Mouse (Mus musculus) forebrain, postnatal 0 days (tissue): ENCODE results near the gene Miox. TPM values are rescaled to one million over a fixed set of nuclear protein-coding genes. Genes with fewer than 3 reads are reported as not detected.

Experiments used
- ATAC-seq: fragments of 200-750 bp; cut with Nextera tagmentation; 2 replicates; pipeline ENCODE4 v1.8.0; 2017; ENCODE audit warnings: mild to moderate bottlenecking, moderate library complexity
- DNase-seq: peaks from one replicate; pipeline ENCODE4 v3.0.0-alpha.2; 2015
- H3K27ac ChIP-seq: fragments of 300-500 bp; sonication (generic); 2 replicates; pipeline ENCODE4 v1.5.1; 2014; ENCODE audit warnings: low read depth, mild to moderate bottlenecking, antibody characterized with exemption, low read length, moderate library complexity, mixed read lengths
- H3K27me3 ChIP-seq: fragments of 300-500 bp; sonication (generic); 2 replicates; pipeline ENCODE4 v1.6.1; 2014; ENCODE audit warnings: mild to moderate bottlenecking, low read length, mixed read lengths; ENCODE audit not compliant: insufficient read depth
- H3K36me3 ChIP-seq: fragments of 300-500 bp; sonication (generic); 2 replicates; pipeline ENCODE4 v1.6.1; 2014; ENCODE audit warnings: mild to moderate bottlenecking, moderate library complexity; ENCODE audit not compliant: insufficient read depth
- H3K4me1 ChIP-seq: fragments of 300-500 bp; sonication (generic); 2 replicates; pipeline ENCODE4 v1.6.1; 2014; ENCODE audit warnings: antibody characterized with exemption; ENCODE audit not compliant: insufficient read depth
- H3K4me2 ChIP-seq: fragments of 300-500 bp; sonication (generic); 2 replicates; pipeline ENCODE4 v1.6.1; 2014; ENCODE audit warnings: low read depth, mild to moderate bottlenecking, moderate library complexity
- H3K4me3 ChIP-seq: fragments of 300-500 bp; sonication (generic); 2 replicates; pipeline ENCODE4 v1.5.1; 2014; ENCODE audit warnings: low read depth, low read length, mixed read lengths
- H3K9ac ChIP-seq: fragments of 300-500 bp; sonication (generic); 2 replicates; pipeline ENCODE4 v1.6.1; 2014; ENCODE audit warnings: mild to moderate bottlenecking
- H3K9me3 ChIP-seq: fragments of 300-500 bp; sonication (generic); 2 replicates; pipeline ENCODE4 v1.6.1; 2016; ENCODE audit warnings: low read length
- CTCF ChIP-seq: sonication (generic); IDR thresholded peaks from 2 replicates; pipeline ENCODE4 v1.5.1; 2016; ENCODE audit warnings: antibody characterized with exemption, control low read depth, low read depth
- WGBS: fragments of 180-500 bp; shearing (Covaris S2); extraction: QIAGEN DNeasy Blood & Tissue Kit; methylation state at CpG from one replicate; pipeline ENCODE4 v1.1.7; 2014; 5-methylcytosine and 5-hydroxymethylcytosine counted together
- polyA plus RNA-seq: library from polyadenylated mRNA; unstranded; fragments of >200 nt; fragmentation: Nextera tagmentation; extraction: Ambion mirVana; gene quantifications from 2 replicates; pipeline ENCODE4 v1.2.1, GENCODE M21; 2015
- total RNA-seq: library from RNA; depleted of rRNA; stranded (reverse); fragments of >200 nt; gene quantifications from 2 replicates; pipeline ENCODE4 v1.2.3, GENCODE M21; 2014

Miox gene
- total and polyA plus RNA-seq, 2 experiments from 2014 or later: not detected

DNA sequence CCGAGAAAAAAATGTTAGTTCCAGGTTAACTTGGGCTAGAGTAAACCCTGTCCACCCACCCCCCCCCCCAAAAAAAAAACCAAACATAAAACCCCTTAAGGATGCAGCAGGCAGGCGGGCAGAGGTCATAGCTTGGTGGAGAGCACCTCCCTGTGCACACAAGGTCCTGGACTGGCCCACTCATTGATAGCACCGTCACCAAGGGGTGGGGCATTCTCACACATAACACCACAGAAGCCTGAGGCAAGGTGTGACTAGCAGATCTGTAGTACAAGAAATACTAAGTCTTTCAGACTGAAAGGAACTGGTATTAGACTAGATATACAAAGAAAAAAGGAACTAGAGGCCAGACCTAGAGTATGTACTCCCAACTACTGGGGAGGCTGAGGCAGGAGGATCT, 42.7 kb upstream of the Miox start:
- no peak overlapping the region for H3K4me2 ChIP-seq
- TF ChIP-seq CTCF: no peak
- no peaks in the 10 kb centered on the region for H3K27me3 ChIP-seq
- ATAC-seq (no peak), DNase-seq (no peak)
- H3K9ac ChIP-seq: no peak overlapping the region
- no peaks in the 10 kb centered on the region for H3K9me3 ChIP-seq
- no peaks in the 10 kb centered on the region for H3K4me1 ChIP-seq
- H3K4me3 ChIP-seq: no peak overlapping the region
- H3K36me3 ChIP-seq: peaks cover 86% of the 10 kb centered on the region
- WGBS: 95% methylated on average over 3 of the region's 3 CpGs
- H3K27ac ChIP-seq: no peak overlapping the region

DNA sequence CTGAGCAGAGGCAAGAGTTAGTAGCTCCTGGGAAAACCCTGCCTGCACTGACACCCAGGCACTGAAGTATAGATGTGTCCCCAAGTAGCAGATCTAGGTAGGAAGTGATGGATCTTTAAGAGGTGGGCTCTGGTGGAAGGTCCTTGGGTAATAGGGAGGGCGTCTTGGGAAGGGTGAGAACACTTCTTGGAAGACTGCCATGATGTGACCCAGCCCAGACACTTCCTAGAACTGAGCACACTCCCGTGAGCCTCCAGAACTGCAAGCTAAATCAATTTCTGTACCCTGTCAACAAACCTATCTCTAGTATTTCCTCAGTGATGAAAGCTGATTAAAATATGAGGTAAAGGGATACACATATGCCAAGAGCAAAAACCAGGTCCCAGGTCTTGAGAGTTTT, 41.4 kb upstream of the Miox start:
- H3K4me3 ChIP-seq: no peak overlapping the region
- no peak overlapping the region for H3K9ac ChIP-seq
- peaks cover 79% of the 10 kb centered on the region for H3K36me3 ChIP-seq
- WGBS: 78% methylated on average over 2 of the region's 2 CpGs
- no peak overlapping the region for H3K4me2 ChIP-seq
- no peaks in the 10 kb centered on the region for H3K4me1 ChIP-seq
- DNase-seq: no peak
- TF ChIP-seq CTCF: no peak
- no peak for ATAC-seq
- no peak overlapping the region for H3K27ac ChIP-seq
- H3K27me3 ChIP-seq: no peaks in the 10 kb centered on the region
- H3K9me3 ChIP-seq: no peaks in the 10 kb centered on the region

- Histone ChIP-seq H3K4me3 (no peak overlapping the region), H3K9ac (no peak overlapping the region), H3K27ac (no peak overlapping the region), H3K4me2 (no peak overlapping the region), H3K36me3 (peaks cover 76% of the 10 kb centered on the region), H3K9me3 (no peaks in the 10 kb centered on the region), H3K4me1 (no peaks in the 10 kb centered on the region), H3K27me3 (no peaks in the 10 kb centered on the region)
- WGBS: 95% methylated on average over 10 of the region's 10 CpGs
- no peak for DNase-seq
- TF ChIP-seq CTCF: no peak
- no peak for ATAC-seq
These were observed 40.4 kb upstream of the Miox start for GRCm38 (mm10) chr15:89293778-89294177.

GRCm38 (mm10) chr15:89295580-89296165, 38.5 kb upstream of the Miox start:
- ATAC-seq: no peak
- WGBS: 95% methylated on average over 8 of the region's 8 CpGs
- TF ChIP-seq CTCF: no peak

DNA sequence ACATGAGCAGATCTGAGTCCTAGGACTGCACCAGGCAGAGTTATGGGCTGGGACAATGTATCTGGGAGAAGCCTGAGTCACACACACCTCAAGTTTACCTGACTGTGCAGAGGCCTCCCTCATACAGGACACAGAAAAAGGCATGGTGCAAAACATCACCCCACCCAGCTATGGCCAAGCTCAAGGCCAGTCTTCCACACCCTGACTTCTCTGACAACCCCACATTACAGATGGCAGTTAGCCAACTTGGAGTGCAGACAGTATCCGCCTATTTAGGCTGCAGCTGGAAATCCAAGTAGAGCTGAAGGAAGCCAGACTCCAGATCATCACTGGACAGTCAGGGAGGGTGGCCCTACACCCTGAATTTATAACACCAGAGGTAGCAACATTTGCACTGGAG, 37.7 kb upstream of the Miox start:
- Histone ChIP-seq H3K4me2 (no peak overlapping the region), H3K9ac (no peak overlapping the region), H3K27ac (no peak overlapping the region), H3K27me3 (no peaks in the 10 kb centered on the region), H3K9me3 (no peaks in the 10 kb centered on the region), H3K4me3 (no peak overlapping the region), H3K36me3 (peaks cover 82% of the 10 kb centered on the region), H3K4me1 (no peaks in the 10 kb centered on the region)
- TF ChIP-seq CTCF: no peak
- WGBS: 58% methylated on average over 1 of the region's 1 CpGs
- ATAC-seq (no peak), DNase-seq (no peak)

More at GRCm38 (mm10) chr15:89295580-89296165, 38.5 kb upstream of the Miox start:
- H3K9me3 ChIP-seq: no peaks in the 10 kb centered on the region
- no peaks in the 10 kb centered on the region for H3K4me1 ChIP-seq
- DNase-seq: no peak
- no peak overlapping the region for H3K9ac ChIP-seq
- H3K4me3 ChIP-seq: no peak overlapping the region
- no peaks in the 10 kb centered on the region for H3K27me3 ChIP-seq
- no peak overlapping the region for H3K27ac ChIP-seq
- H3K36me3 ChIP-seq: peaks cover 78% of the 10 kb centered on the region
- H3K4me2 ChIP-seq: no peak overlapping the region

GRCm38 (mm10) chr15:89297695-89298094, 36.5 kb upstream of the Miox start:
- WGBS: 92% methylated on average over 2 of the region's 2 CpGs
- ATAC-seq (no peak; the same call in 1 of the 2 replicates), DNase-seq (no peak)
- no peak overlapping the region for H3K4me3 ChIP-seq
- no peak overlapping the region for H3K4me2 ChIP-seq
- no peaks in the 10 kb centered on the region for H3K9me3 ChIP-seq
- no peaks in the 10 kb centered on the region for H3K4me1 ChIP-seq
- peaks cover 84% of the 10 kb centered on the region for H3K36me3 ChIP-seq
- H3K27me3 ChIP-seq: no peaks in the 10 kb centered on the region
- H3K9ac ChIP-seq: no peak overlapping the region
- H3K27ac ChIP-seq: no peak overlapping the region
- no peak for TF ChIP-seq CTCF

DNA sequence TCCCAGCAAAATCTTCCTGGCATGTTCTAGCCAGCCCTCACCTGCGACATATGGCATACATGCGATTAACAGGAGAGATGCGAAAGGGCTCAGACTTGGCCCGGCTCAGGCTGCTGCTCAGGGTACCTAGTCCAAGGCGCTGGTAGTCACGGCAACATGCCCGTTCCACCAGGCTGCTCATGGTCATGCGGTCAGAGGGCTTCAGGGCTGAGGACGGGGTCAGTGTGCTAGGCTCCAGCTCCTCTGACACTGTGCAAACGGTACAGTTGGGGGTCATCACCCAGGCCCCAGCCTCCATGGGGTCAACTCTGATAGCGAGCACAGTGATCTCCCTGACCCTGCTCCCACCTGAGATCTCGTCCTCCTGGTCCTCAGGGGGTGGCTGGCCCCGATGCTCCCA, 34.0 kb upstream of the Miox start:
- Histone ChIP-seq H3K27me3 (no peaks in the 10 kb centered on the region), H3K4me1 (no peaks in the 10 kb centered on the region), H3K9me3 (no peaks in the 10 kb centered on the region), H3K9ac (no peak overlapping the region), H3K4me2 (no peak overlapping the region), H3K36me3 (peaks cover 84% of the 10 kb centered on the region), H3K4me3 (no peak overlapping the region), H3K27ac (no peak overlapping the region)
- ATAC-seq (no peak), DNase-seq (no peak)
- 89% methylated on average over 13 of the region's 13 CpGs for WGBS
- no peak for TF ChIP-seq CTCF
